Mouse (Mus musculus): ENCODE results near the gene Ceacam10. TPM values are rescaled to one million over a fixed set of nuclear protein-coding genes. Genes with fewer than 3 reads are reported as not detected.
"Not testable (repeated sequence)": the region's sequence is repeated elsewhere in the genome, so short reads cannot be mapped to it uniquely, and the experiment has no call there.

The Ceacam10 gene
- polyA plus RNA-seq (2016; fragmentation: Nextera tagmentation; extraction: Ambion mirVana), result 0.36 TPM in 1 of 2 replicates, not detected in the other

DNA sequence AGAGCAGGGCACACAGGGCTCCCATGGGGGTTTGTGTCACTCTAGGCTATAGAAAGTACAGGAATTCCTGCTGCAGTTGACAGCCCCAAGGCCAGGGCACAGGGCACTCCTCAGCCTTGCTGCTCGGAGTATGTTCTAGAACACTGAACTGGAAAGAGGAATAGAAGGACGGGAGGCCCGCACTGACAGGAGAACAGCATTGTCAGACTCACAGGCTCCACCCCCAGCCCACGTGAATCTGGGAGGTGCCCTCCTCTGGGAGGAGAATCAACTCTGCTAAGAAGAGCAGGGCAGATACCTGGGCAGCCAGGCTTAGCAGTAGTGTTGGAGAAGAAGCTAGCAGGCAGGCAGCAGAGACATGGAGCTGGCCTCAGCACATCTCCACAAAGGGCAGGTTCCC, at the start of gene Ceacam10:
Gene Ceacam10, plus strand, starts transcription at position 289 of the 400 bp plus-strand sequence.
- H3K4me3 ChIP-seq (replicated peaks); H3K4me1 ChIP-seq; H3K27me3 ChIP-seq; H3K9me3 ChIP-seq; H3K4me2 ChIP-seq; H3K27ac ChIP-seq; H3K9ac ChIP-seq; ATAC-seq (ENCODE audit: low FRiP score); H3K36me3 ChIP-seq (replicated peaks): not testable (repeated sequence)
- WGBS, result 54% methylated on average over 4 of the region's 4 CpGs

DNA sequence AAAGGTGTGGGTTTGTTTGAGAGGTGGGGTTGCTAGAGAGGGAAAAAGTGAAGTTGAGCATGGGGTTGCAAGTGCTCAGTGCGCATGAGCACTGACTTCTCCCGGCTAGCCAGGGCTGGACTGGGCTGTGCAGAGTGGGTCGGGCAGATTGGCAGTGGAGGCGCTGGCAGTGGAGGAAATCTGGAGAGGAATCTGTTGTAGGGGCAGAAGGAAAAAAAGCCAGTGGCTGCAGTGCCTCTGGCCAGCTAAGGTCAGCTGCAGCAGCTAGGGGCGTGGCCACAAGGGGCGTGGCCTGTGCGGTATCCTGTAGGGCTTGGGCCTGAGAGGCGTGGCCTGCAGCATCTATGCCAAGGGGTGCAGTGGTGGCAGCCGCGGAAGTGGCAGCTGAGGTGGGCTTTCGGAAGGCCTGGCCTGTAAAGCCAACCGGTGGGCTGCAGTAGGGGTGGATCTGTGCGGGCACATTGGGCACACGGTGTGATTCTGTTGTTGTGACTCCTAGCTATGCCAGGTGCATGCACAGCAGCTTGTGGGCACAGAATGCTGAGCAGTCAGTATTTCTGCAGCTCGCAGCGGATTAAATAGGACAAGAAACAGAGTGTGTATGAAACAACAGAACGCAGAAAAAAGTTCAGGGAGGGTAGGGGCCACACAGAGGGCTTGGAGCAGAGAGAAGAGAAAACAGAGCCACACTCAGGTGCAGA, 40.9 kb upstream of the Ceacam10 start:
- WGBS, result 15% methylated on average over 17 of the region's 17 CpGs
- Histone ChIP-seq H3K4me3 (replicated peaks) (peak overlapping the region; percentile 10; the same call in 1 of the 2 replicates), H3K9me3 (0 out of 2 replicates have a peak, but pooled peaks cover 3% of the 10 kb centered on the region), H3K9ac (no peak overlapping the region), H3K4me1 (peaks cover 9% of the 10 kb centered on the region), H3K27me3 (0 out of 2 replicates have a peak, but pooled peaks cover 2% of the 10 kb centered on the region), H3K4me2 (peak overlapping the region; percentile 40), H3K27ac (no peak overlapping the region), H3K36me3 (replicated peaks) (no peaks in the 10 kb centered on the region)
- ATAC-seq (ENCODE audit: low FRiP score), result peak; percentile 71; the same call in 1 of the 2 replicates

DNA sequence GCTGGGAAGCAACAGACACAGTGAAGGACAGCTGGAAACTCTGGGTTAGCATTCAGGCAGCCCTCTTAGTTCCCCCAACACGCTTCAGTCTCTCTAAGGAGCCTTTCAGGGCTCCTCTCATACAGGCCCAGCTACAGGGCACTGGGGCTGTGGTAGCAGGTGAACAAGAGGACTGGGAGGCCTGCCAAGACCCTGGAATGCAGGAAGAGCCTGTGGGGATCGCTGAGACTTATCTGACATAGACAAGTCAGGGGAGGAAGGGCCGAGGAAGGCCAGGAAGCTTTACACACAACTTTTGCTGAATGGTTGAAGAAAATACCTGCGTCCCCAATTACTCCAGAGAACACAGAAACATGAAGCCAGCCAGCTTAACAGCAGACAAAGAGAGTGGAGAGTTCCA, 26.3 kb upstream of the Ceacam10 start:
- H3K4me3 ChIP-seq (replicated peaks), result no peak overlapping the region
- no peak for ATAC-seq (ENCODE audit: low FRiP score)
- H3K36me3 ChIP-seq (replicated peaks), result no peaks in the 10 kb centered on the region
- H3K27ac ChIP-seq, result no peak overlapping the region
- H3K9ac ChIP-seq, result no peak overlapping the region
- no peaks in the 10 kb centered on the region for H3K27me3 ChIP-seq
- H3K9me3 ChIP-seq, result no peaks in the 10 kb centered on the region
- H3K4me2 ChIP-seq, result no peak overlapping the region
- 52% methylated on average over 4 of the region's 4 CpGs for WGBS
- H3K4me1 ChIP-seq, result peaks cover 5% of the 10 kb centered on the region; the same call in 1 of the 2 replicates

DNA sequence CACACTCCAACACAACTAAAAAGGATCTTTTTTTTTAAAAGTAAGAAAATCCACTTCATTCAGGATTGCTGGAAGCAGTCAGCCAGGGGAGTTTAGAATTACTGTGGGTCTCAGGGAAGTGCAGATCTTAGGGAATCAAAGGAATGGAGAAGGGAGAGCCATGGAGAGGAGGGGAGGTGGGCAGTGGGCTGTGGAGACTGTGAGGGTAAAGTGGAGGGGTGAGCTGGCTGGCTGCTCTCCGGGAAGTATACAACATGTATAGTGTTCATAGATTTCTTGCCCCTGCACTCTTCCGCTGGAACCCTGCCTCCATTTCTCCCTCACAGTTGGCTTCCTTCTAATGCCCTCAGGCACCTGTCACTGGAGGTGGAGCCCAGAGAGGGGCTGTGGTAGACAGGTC, 25.4 kb upstream of the Ceacam10 start:
- Histone ChIP-seq H3K4me1 (peaks cover 5% of the 10 kb centered on the region; the same call in 1 of the 2 replicates), H3K27ac (no peak overlapping the region), H3K36me3 (replicated peaks) (no peaks in the 10 kb centered on the region), H3K27me3 (no peaks in the 10 kb centered on the region), H3K4me3 (replicated peaks) (no peak overlapping the region), H3K4me2 (no peak overlapping the region), H3K9me3 (no peaks in the 10 kb centered on the region), H3K9ac (no peak overlapping the region)
- 82% methylated on average over 2 of the region's 2 CpGs for WGBS
- no peak for ATAC-seq (ENCODE audit: low FRiP score)

DNA sequence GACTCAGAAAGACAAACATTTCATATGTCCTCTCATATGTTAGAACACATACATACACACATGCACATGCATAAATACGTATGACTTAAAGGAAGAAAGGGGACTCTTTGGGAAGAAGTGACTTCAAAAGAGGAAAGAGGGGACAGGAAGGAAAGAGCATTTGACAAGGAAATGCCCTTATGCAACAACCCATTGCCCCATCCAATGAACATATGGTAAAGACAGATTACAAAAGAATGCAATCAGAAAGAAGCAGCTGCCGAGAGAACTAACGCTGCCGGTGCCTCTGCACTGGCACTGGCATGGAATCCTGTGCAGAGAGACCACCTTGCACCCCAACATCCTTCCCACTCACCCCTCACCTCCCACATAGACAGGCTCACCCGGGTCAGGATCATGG, 23.5 kb upstream of the Ceacam10 start:
- Histone ChIP-seq H3K27me3 (no peaks in the 10 kb centered on the region), H3K36me3 (replicated peaks) (no peaks in the 10 kb centered on the region), H3K9ac (no peak overlapping the region), H3K4me1 (peaks cover 5% of the 10 kb centered on the region; the same call in 1 of the 2 replicates), H3K4me2 (no peak overlapping the region), H3K9me3 (no peaks in the 10 kb centered on the region), H3K27ac (no peak overlapping the region), H3K4me3 (replicated peaks) (no peak overlapping the region)
- WGBS, result 90% methylated on average over 5 of the region's 5 CpGs
- ATAC-seq (ENCODE audit: low FRiP score), result no peak

DNA sequence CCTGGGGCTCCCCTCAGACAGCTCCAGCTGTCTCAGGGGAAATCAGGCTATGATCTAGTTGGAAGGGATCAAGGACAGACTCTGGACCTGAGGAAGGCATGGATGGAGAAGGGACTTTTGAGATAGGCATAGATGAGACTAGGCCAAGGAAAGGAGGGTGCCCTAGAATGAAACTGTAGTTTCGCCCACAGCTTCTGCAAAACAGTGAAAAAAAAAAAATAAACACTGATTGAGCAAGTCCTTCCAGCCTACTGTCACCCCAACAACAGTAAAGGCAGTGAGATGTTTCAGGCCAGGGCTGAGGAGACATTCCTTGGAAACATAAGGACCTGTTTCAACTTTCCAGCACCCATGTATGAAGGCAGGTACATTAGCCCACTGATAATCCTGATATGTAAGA, 18.5 kb upstream of the Ceacam10 start:
- H3K27me3 ChIP-seq, result no peaks in the 10 kb centered on the region
- no peaks in the 10 kb centered on the region for H3K36me3 ChIP-seq (replicated peaks)
- ATAC-seq (ENCODE audit: low FRiP score), result no peak
- no peak overlapping the region for H3K27ac ChIP-seq
- H3K4me3 ChIP-seq (replicated peaks), result no peak overlapping the region
- no peak overlapping the region for H3K4me2 ChIP-seq
- H3K9me3 ChIP-seq, result no peaks in the 10 kb centered on the region
- no peak overlapping the region for H3K9ac ChIP-seq
- 85% methylated on average over 1 of the region's 1 CpGs for WGBS
- no peaks in the 10 kb centered on the region for H3K4me1 ChIP-seq

DNA sequence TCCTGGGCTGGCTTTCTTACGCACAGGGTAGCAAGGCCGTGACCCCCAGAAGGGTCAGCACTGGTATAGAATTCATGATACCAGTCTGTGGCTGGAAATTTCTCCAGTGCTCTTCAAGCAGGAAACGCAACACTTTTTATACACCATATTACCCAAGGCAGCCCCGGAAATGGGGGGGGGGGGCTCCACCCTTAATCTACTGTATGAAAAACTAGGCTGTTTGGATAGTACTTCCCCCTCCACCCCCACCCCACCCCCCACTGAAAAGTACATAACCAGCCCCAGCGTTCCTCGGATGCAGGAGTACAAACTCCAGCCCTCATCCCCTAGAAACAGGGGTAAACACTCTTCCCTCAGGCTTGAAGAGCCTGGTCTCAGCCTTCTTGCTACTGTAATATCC, 16.8 kb upstream of the Ceacam10 start, which contains the start of gene Cd177:
Gene Cd177, minus strand, starts transcription at position 101 of the 400 bp plus-strand sequence.
- 84% methylated on average over 6 of the region's 6 CpGs for WGBS
- no peak within 1 kb of the TSS for H3K9ac ChIP-seq
- H3K4me3 ChIP-seq (replicated peaks), result no peak within 1 kb of the TSS
- H3K27me3 ChIP-seq, result peaks cover 4% of the 10 kb centered on the region; the same call in 1 of the 2 replicates
- no peak within 1 kb of the TSS for H3K4me2 ChIP-seq
- no peaks in the 10 kb centered on the region for H3K9me3 ChIP-seq
- H3K36me3 ChIP-seq (replicated peaks), result no peaks in the 10 kb centered on the region
- no peak for ATAC-seq (ENCODE audit: low FRiP score)
- no peak within 1 kb of the TSS for H3K27ac ChIP-seq
- no peaks in the 10 kb centered on the region for H3K4me1 ChIP-seq

DNA sequence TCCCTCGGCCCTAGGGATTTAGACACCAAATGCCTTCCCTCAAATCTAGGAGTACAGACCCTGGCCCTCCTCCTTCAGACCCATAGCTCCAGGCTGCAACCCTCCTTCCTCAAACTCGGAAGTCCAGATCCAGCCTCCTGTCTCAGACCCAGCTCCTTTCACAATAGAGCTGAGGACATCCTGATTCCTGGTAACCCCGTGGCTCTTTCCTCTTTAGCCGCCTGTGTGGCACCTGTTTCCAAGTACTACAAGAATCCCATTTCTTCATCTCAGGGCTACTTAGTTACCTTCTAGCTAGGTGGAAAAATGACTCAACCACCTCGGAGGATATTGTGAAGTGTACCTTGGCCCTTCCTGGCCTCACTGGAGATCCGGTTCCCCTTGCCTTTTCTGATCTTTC, 15.8 kb upstream of the Ceacam10 start:
- no peaks in the 10 kb centered on the region for H3K9me3 ChIP-seq
- ATAC-seq (ENCODE audit: low FRiP score), result no peak

DNA sequence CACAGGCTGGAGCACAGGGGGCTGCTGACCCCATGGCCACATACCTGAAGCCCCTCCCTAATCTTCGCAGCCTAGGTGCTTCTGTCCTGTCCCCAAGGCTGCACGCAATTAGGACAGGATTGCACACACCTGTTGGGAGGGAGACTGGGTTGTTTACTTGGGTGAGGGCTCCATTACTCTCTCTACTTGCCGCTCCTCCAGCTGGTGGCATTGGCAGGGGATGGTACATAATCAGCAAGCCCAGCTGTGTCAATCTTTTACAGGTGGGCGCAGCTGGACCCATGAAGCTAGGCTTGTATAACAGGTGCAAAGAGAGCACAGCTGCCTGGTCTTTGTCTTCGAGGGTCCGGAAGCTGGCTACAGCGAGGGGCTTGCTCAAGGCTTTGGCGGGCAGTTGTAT, 14.4 kb upstream of the Ceacam10 start:
- peaks cover 5% of the 10 kb centered on the region; the same call in 1 of the 2 replicates for H3K27me3 ChIP-seq
- no peak for ATAC-seq (ENCODE audit: low FRiP score)
- H3K9me3 ChIP-seq, result no peaks in the 10 kb centered on the region
- H3K36me3 ChIP-seq (replicated peaks), result no peaks in the 10 kb centered on the region
- H3K9ac ChIP-seq, result no peak overlapping the region
- H3K4me3 ChIP-seq (replicated peaks), result no peak overlapping the region
- no peak overlapping the region for H3K4me2 ChIP-seq
- 0 out of 2 replicates have a peak, but pooled peaks cover 2% of the 10 kb centered on the region for H3K4me1 ChIP-seq
- 88% methylated on average over 8 of the region's 8 CpGs for WGBS
- no peak overlapping the region for H3K27ac ChIP-seq

More for the DNA sequence above, 15.8 kb upstream of the Ceacam10 start:
- H3K27me3 ChIP-seq, result peaks cover 5% of the 10 kb centered on the region; the same call in 1 of the 2 replicates
- 73% methylated on average over 6 of the region's 6 CpGs for WGBS
- H3K4me1 ChIP-seq, result no peaks in the 10 kb centered on the region
- H3K36me3 ChIP-seq (replicated peaks), result no peaks in the 10 kb centered on the region
- no peak overlapping the region for H3K4me2 ChIP-seq
- H3K27ac ChIP-seq, result no peak overlapping the region
- H3K4me3 ChIP-seq (replicated peaks), result no peak overlapping the region
- H3K9ac ChIP-seq, result no peak overlapping the region

DNA sequence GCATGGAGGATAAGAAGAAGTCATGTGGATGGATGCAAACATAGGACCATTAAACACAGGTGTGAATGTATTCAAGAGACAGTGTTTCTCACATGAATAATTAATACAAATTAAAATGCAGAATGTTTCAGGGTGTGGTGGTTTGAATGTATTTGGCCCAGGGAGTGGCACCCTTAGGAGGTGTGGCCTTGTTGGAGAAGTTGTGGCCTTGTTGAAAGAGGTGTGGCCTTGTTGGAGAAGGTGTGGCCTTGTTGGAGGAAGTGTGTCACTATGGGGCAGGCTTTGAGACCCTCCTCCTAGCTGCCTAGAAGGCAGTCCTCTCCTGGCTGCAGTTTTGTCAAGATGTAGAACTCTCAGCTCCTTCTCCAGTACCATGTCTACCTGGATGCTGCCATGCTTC, 5.6 kb upstream of the Ceacam10 start:
- no peak overlapping the region for H3K4me3 ChIP-seq (replicated peaks)
- H3K4me1 ChIP-seq, result 0 out of 2 replicates have a peak, but pooled peaks cover 3% of the 10 kb centered on the region
- H3K9me3 ChIP-seq, result no peaks in the 10 kb centered on the region
- no peak overlapping the region for H3K27ac ChIP-seq
- H3K36me3 ChIP-seq (replicated peaks), result no peaks in the 10 kb centered on the region
- H3K4me2 ChIP-seq, result no peak overlapping the region
- H3K9ac ChIP-seq, result no peak overlapping the region
- no peaks in the 10 kb centered on the region for H3K27me3 ChIP-seq
- ATAC-seq (ENCODE audit: low FRiP score), result no peak

DNA sequence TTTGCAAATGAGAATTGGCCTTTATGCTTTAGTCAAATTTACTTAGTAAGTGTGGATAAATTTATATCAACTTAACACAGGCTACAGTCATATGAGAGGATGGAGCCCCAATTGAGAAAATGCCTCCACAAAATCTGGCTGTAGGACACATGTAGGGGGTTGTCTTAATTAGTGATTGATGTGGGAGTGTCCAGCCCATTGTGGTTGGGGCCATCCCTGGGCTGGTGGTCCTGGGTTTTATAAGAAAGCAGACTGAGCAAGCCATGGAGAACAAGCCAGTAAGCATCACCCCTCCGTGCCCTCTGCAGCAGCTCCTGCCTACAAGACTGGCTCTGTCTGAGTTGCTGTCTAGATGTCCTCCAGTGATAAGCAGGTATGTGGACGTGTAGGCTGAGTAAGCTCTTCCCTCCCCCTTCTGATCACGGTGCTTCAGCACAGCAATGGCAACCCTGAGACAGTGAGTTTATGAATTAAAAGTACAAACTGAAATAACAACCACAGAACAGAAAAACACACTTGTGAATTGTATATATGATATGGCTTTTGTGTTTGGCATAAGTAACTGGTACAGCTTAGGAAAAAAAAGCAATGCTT, 3.0 kb upstream of the Ceacam10 start:
- H3K4me2 ChIP-seq, result no peak overlapping the region
- no peak overlapping the region for H3K27ac ChIP-seq
- no peaks in the 10 kb centered on the region for H3K36me3 ChIP-seq (replicated peaks)
- ATAC-seq (ENCODE audit: low FRiP score), result no peak
- H3K4me1 ChIP-seq, result no peaks in the 10 kb centered on the region
- H3K9ac ChIP-seq, result no peak overlapping the region
- 67% methylated on average over 3 of the region's 3 CpGs for WGBS
- no peaks in the 10 kb centered on the region for H3K9me3 ChIP-seq
- no peaks in the 10 kb centered on the region for H3K27me3 ChIP-seq
- no peak overlapping the region for H3K4me3 ChIP-seq (replicated peaks)

DNA sequence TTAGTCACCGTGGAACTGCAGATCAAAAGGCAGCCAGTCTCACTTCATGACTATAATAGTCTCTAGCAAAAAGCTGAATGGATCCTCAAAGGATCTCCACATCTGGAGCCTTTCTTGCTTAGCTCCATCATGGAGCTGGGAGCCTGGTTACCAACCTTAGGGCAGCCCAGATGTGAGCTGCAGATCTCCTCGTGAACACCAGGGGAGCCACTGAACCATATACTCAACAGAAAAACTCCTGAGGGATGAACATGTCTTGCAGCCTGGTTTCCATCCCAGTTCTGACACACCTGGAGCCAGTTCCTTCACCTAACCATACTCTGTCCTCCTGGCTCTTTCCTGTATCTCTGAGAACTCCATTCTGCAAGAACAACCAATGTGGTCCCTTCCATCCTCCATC, 861 bp upstream of the Ceacam10 start:
- Histone ChIP-seq H3K9me3 (no peaks in the 10 kb centered on the region), H3K9ac (no peak overlapping the region), H3K4me1 (no peaks in the 10 kb centered on the region), H3K4me3 (replicated peaks) (no peak overlapping the region), H3K27ac (no peak overlapping the region), H3K27me3 (no peaks in the 10 kb centered on the region), H3K36me3 (replicated peaks) (no peaks in the 10 kb centered on the region), H3K4me2 (no peak overlapping the region)
- 70% methylated on average over 2 of the region's 2 CpGs for WGBS
- no peak for ATAC-seq (ENCODE audit: low FRiP score)

Measured in forebrain, embryonic 12.5 days (tissue).